Mouse (Mus musculus) midbrain, embryonic 10.5 days (tissue): ENCODE measurements around the gene Cacna1c. TPM values are rescaled to one million over a fixed set of nuclear protein-coding genes. Genes with fewer than 3 reads are reported as not detected.

Source experiments
- DNase-seq: peaks from one replicate; pipeline ENCODE4 v3.0.0-alpha.2; 2017; ENCODE audit warnings: low spot score
- H3K27ac ChIP-seq: fragments of 300-500 bp; sonication (generic); replicated peaks from 2 replicates; pipeline ENCODE4 v1.5.1; 2016; ENCODE audit warnings: mild to moderate bottlenecking
- H3K27me3 ChIP-seq: fragments of 300-500 bp; sonication (generic); 2 replicates; pipeline ENCODE4 v1.6.1; 2016; ENCODE audit warnings: low read depth, mild to moderate bottlenecking; ENCODE audit not compliant: poor library complexity, severe bottlenecking
- H3K36me3 ChIP-seq: fragments of 300-500 bp; sonication (generic); 2 replicates; pipeline ENCODE4 v1.6.1; 2016; ENCODE audit warnings: mild to moderate bottlenecking, moderate library complexity
- H3K4me1 ChIP-seq: fragments of 300-500 bp; sonication (generic); 2 replicates; pipeline ENCODE4 v1.6.1; 2016
- H3K4me3 ChIP-seq: fragments of 300-500 bp; sonication (generic); 2 replicates; pipeline ENCODE4 v1.5.1; 2016; ENCODE audit warnings: mild to moderate bottlenecking, moderate library complexity
- H3K9me3 ChIP-seq: fragments of 300-500 bp; sonication (generic); replicated peaks from 2 replicates; pipeline ENCODE4 v1.6.1; 2016; ENCODE audit warnings: mild to moderate bottlenecking
- WGBS: fragments of 180-500 bp; shearing (Covaris S2); methylation state at CpG from one replicate; pipeline ENCODE4 v1.1.7; 2016; 5-methylcytosine and 5-hydroxymethylcytosine counted together
- polyA plus RNA-seq: library from polyadenylated mRNA; unstranded; fragments of >200 nt; fragmentation: Nextera tagmentation; extraction: Ambion mirVana; gene quantifications from 2 replicates; pipeline ENCODE4 v1.2.1, GENCODE M21; 2016

Gene Cacna1c
- polyA plus RNA-seq, 1 experiment from 2014 or later = 1.5 TPM

GRCm38 (mm10) chr6:118999329-118999875, 196.8 kb downstream of the Cacna1c start:
- WGBS = 96% methylated on average over 2 of the region's 2 CpGs
- 0 out of 2 replicates have a peak, but pooled peaks cover 3% of the 10 kb centered on the region for H3K4me1 ChIP-seq

GRCm38 (mm10) chr6:118997397-118997796, 198.8 kb downstream of the Cacna1c start:
- Histone ChIP-seq H3K36me3 (no peaks in the 10 kb centered on the region), H3K27me3 (no peaks in the 10 kb centered on the region), H3K4me3 (no peak overlapping the region), H3K4me1 (0 out of 2 replicates have a peak, but pooled peaks cover 3% of the 10 kb centered on the region), H3K27ac (no peak overlapping the region), H3K9me3 (no peaks in the 10 kb centered on the region)
- 93% methylated on average over 4 of the region's 4 CpGs for WGBS
- DNase-seq = no peak

More at GRCm38 (mm10) chr6:118999329-118999875, 196.8 kb downstream of the Cacna1c start:
- H3K9me3 ChIP-seq = no peaks in the 10 kb centered on the region
- no peaks in the 10 kb centered on the region for H3K27me3 ChIP-seq
- no peak overlapping the region for H3K27ac ChIP-seq
- no peak overlapping the region for H3K4me3 ChIP-seq
- no peaks in the 10 kb centered on the region for H3K36me3 ChIP-seq
- DNase-seq = no peak

- H3K4me3 ChIP-seq = no peak overlapping the region
- H3K9me3 ChIP-seq = no peaks in the 10 kb centered on the region
- DNase-seq = no peak
- no peaks in the 10 kb centered on the region for H3K27me3 ChIP-seq
- peaks cover 6% of the 10 kb centered on the region; the same call in 1 of the 2 replicates for H3K4me1 ChIP-seq
- H3K27ac ChIP-seq = no peak overlapping the region
- H3K36me3 ChIP-seq = no peaks in the 10 kb centered on the region
- WGBS = 91% methylated on average over 9 of the region's 9 CpGs
Observed at GRCm38 (mm10) chr6:118994272-118995061, 201.8 kb downstream of the Cacna1c start.

- DNase-seq = no peak
- no peaks in the 10 kb centered on the region for H3K27me3 ChIP-seq
- no peaks in the 10 kb centered on the region for H3K9me3 ChIP-seq
- WGBS = 80% methylated on average over 6 of the region's 6 CpGs
- no peak overlapping the region for H3K27ac ChIP-seq
- no peaks in the 10 kb centered on the region for H3K36me3 ChIP-seq
- H3K4me1 ChIP-seq = peaks cover 6% of the 10 kb centered on the region; the same call in 1 of the 2 replicates
- H3K4me3 ChIP-seq = no peak overlapping the region
Observed at GRCm38 (mm10) chr6:118992391-118992790, 203.8 kb downstream of the Cacna1c start.

GRCm38 (mm10) chr6:118989999-118990776, 206.0 kb downstream of the Cacna1c start:
- DNase-seq = no peak
- no peaks in the 10 kb centered on the region for H3K36me3 ChIP-seq
- WGBS = 85% methylated on average over 9 of the region's 9 CpGs

GRCm38 (mm10) chr6:118984181-118984901, 211.9 kb downstream of the Cacna1c start:
- Histone ChIP-seq H3K9me3 (no peaks in the 10 kb centered on the region), H3K4me1 (peaks cover 7% of the 10 kb centered on the region; the same call in 1 of the 2 replicates), H3K27ac (0 out of 2 replicates have a peak overlapping the region, but pooled peaks have one; percentile 17), H3K27me3 (no peaks in the 10 kb centered on the region), H3K4me3 (no peak overlapping the region), H3K36me3 (no peaks in the 10 kb centered on the region)
- DNase-seq = no peak
- 80% methylated on average over 11 of the region's 11 CpGs for WGBS

More at GRCm38 (mm10) chr6:118989999-118990776, 206.0 kb downstream of the Cacna1c start:
- no peaks in the 10 kb centered on the region for H3K27me3 ChIP-seq
- no peaks in the 10 kb centered on the region for H3K9me3 ChIP-seq
- H3K4me1 ChIP-seq = peaks cover 6% of the 10 kb centered on the region; the same call in 1 of the 2 replicates
- no peak overlapping the region for H3K27ac ChIP-seq
- no peak overlapping the region for H3K4me3 ChIP-seq

- no peak for DNase-seq
- Histone ChIP-seq H3K4me1 (peaks cover 7% of the 10 kb centered on the region), H3K4me3 (no peak overlapping the region), H3K9me3 (no peaks in the 10 kb centered on the region), H3K36me3 (no peaks in the 10 kb centered on the region), H3K27me3 (no peaks in the 10 kb centered on the region), H3K27ac (0 out of 2 replicates have a peak overlapping the region, but pooled peaks have one; percentile 17)
- WGBS = 88% methylated on average over 8 of the region's 8 CpGs
Observed at GRCm38 (mm10) chr6:118983471-118984040, 212.7 kb downstream of the Cacna1c start.

DNA sequence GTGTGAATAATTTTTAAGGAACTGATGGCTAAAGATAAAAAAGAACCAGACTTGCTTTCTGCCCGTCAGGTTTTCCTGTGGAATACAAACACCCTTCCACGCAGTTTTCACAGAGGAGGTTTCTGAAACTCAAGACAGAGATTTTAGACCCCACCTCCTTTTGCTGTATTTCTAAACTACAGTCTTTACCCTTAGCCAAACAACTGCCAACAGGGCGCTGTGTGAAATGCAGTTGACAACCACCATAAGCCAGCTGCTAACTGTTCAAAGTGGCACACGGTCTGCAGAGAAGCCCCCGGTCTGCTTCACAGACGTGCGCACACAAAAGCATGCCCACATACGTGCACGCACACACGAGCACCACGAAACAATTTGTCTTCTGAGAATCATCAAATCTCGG, 216.0 kb downstream of the Cacna1c start:
- H3K27me3 ChIP-seq = no peaks in the 10 kb centered on the region
- no peak overlapping the region for H3K4me3 ChIP-seq
- no peaks in the 10 kb centered on the region for H3K36me3 ChIP-seq
- 86% methylated on average over 12 of the region's 12 CpGs for WGBS
- H3K9me3 ChIP-seq = no peaks in the 10 kb centered on the region
- H3K4me1 ChIP-seq = peaks cover 29% of the 10 kb centered on the region
- DNase-seq = no peak
- no peak overlapping the region for H3K27ac ChIP-seq

- H3K4me3 ChIP-seq = peak overlapping the region; percentile 34
- H3K9me3 ChIP-seq = no peaks in the 10 kb centered on the region
- peak; percentile 34 for DNase-seq
- 32% methylated on average over 10 of the region's 10 CpGs for WGBS
- H3K36me3 ChIP-seq = no peaks in the 10 kb centered on the region
- peak overlapping the region; percentile 43 for H3K27ac ChIP-seq
- H3K4me1 ChIP-seq = peaks cover 22% of the 10 kb centered on the region
- H3K27me3 ChIP-seq = no peaks in the 10 kb centered on the region
Observed at GRCm38 (mm10) chr6:118977443-118978271, 218.6 kb downstream of the Cacna1c start.

- no peaks in the 10 kb centered on the region for H3K9me3 ChIP-seq
- H3K36me3 ChIP-seq = no peaks in the 10 kb centered on the region
Observed at GRCm38 (mm10) chr6:118976617-118977016, 219.6 kb downstream of the Cacna1c start.

DNA sequence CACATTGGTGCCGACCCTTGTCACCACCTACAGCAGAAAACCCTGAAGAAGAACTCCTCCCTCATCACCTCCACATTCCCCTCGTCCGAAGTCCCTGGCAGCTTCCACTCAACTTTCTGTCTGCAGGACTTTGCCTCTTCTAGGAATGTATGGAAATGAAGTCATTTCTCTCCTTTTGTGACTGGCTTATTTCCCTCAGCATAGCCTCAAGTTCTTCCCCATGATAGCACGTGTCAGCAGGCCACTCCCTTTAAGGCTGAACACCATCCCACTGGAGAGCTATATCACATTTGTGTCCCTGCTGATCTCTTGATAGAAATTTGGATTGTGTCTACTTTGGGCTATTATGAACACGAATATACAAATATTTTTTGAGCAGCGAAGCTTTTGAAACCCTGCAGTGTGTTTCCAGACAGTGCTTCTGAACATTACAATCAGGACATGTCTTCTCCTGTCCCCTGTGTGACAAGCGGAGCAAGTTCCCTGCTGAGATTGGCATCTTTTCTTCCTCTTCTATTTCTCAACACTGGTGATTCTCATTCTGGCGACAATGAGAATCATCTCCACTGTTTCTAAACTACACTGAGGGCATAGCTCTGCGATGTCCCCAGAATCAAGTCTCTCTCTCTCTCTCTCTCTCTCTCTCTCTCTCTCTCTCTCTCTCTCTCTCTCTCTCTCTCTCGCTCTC, 224.2 kb downstream of the Cacna1c start:
- Histone ChIP-seq H3K9me3 (no peaks in the 10 kb centered on the region), H3K27me3 (no peaks in the 10 kb centered on the region), H3K4me3 (no peak overlapping the region), H3K36me3 (no peaks in the 10 kb centered on the region), H3K27ac (no peak overlapping the region), H3K4me1 (peaks cover 6% of the 10 kb centered on the region)
- WGBS = 66% methylated on average over 10 of the region's 10 CpGs
- no peak for DNase-seq

More at GRCm38 (mm10) chr6:118976617-118977016, 219.6 kb downstream of the Cacna1c start:
- 90% methylated on average over 14 of the region's 14 CpGs for WGBS
- no peak overlapping the region for H3K27ac ChIP-seq
- no peak overlapping the region for H3K4me3 ChIP-seq
- DNase-seq = no peak
- peaks cover 22% of the 10 kb centered on the region for H3K4me1 ChIP-seq
- no peaks in the 10 kb centered on the region for H3K27me3 ChIP-seq
